Mouse (Mus musculus): ENCODE results near the gene Fam25c. TPM values are rescaled to one million over a fixed set of nuclear protein-coding genes. Genes with fewer than 3 reads are reported as not detected.

Fam25c gene
- polyA plus RNA-seq, 1 experiment = not detected

- WGBS = 84% methylated on average over 5 of the region's 5 CpGs
- Histone ChIP-seq H3K4me3 (replicated peaks; ENCODE audit: control insufficient read depth, low read depth, low read length) (no peak overlapping the region), H3K27ac (ENCODE audit: control insufficient read depth, insufficient read depth, low read depth, low read length, poor library complexity) (no peak overlapping the region), H3K4me1 (ENCODE audit: control insufficient read depth, insufficient read depth, low read length) (no peaks in the 10 kb centered on the region; the same call in 1 of the 2 replicates)
- TF ChIP-seq POLR2A (IDR thresholded peaks at IDR 0.05; ENCODE audit: borderline replicate concordance, control insufficient read depth, low read depth, low read length) (no peak), CTCF (IDR thresholded peaks at IDR 0.05; ENCODE audit: control insufficient read depth, insufficient read depth, low read length) (no peak)
Observed at GRCm38 (mm10) chr14:34302681-34303242, 52.5 kb downstream of the Fam25c start.

Other genes with a start within 250 kb of the Fam25c start
- gene Npy4r, start 202.9 kb downstream of the Fam25c start, polyA plus RNA-seq (2011; ENCODE audit: insufficient read depth, insufficient read length, low replicate concordance, missing spikeins) = not detected in 2 replicates
- not detected in 2 replicates for gene Gprin2, start 153.8 kb downstream of the Fam25c start, polyA plus RNA-seq (2011; ENCODE audit: insufficient read depth, insufficient read length, low replicate concordance, missing spikeins)
- 0.54 and 0.55 TPM in 2 replicates for gene Syt15, start 135.8 kb downstream of the Fam25c start, polyA plus RNA-seq (2011; ENCODE audit: insufficient read depth, insufficient read length, low replicate concordance, missing spikeins)
- 0.45 and 1.5 TPM in 2 replicates for gene Shld2, start 44.9 kb downstream of the Fam25c start, polyA plus RNA-seq (2011; ENCODE audit: insufficient read depth, insufficient read length, low replicate concordance, missing spikeins)
- 9.9 and 41.8 TPM in 2 replicates for gene Glud1, start 44.7 kb downstream of the Fam25c start, polyA plus RNA-seq (2011; ENCODE audit: insufficient read depth, insufficient read length, low replicate concordance, missing spikeins)
- not detected in 2 replicates for gene Sncg, start 19.4 kb upstream of the Fam25c start, polyA plus RNA-seq (2011; ENCODE audit: insufficient read depth, insufficient read length, low replicate concordance, missing spikeins)
- gene Mmrn2, start 20.0 kb upstream of the Fam25c start, polyA plus RNA-seq (2011; ENCODE audit: insufficient read depth, insufficient read length, low replicate concordance, missing spikeins) = 3.0 TPM in 2 replicates
- gene Bmpr1a, start 147.9 kb upstream of the Fam25c start, polyA plus RNA-seq (2011; ENCODE audit: insufficient read depth, insufficient read length, low replicate concordance, missing spikeins) = 0.57 and 5.9 TPM in 2 replicates
- not detected in 2 replicates for gene 9230112D13Rik, start 167.4 kb upstream of the Fam25c start, polyA plus RNA-seq (2011; ENCODE audit: insufficient read depth, insufficient read length, low replicate concordance, missing spikeins)
- gene Ldb3, start 233.2 kb upstream of the Fam25c start, polyA plus RNA-seq (2011; ENCODE audit: insufficient read depth, insufficient read length, low replicate concordance, missing spikeins) = 0.40 and 1.1 TPM in 2 replicates
- not detected in 2 replicates for gene Opn4, start 244.7 kb upstream of the Fam25c start, polyA plus RNA-seq (2011; ENCODE audit: insufficient read depth, insufficient read length, low replicate concordance, missing spikeins)

Data from bone marrow, adult 2 months (tissue).